Mouse (Mus musculus) liver, embryonic 15.5 days (tissue): ENCODE results near the gene Pls1. TPM values are rescaled to one million over a fixed set of nuclear protein-coding genes. Genes with fewer than 3 reads are reported as not detected.

ENCODE experiments used
- ATAC-seq: fragments of 200-750 bp; cut with Nextera tagmentation; 2 replicates; pipeline ENCODE4 v1.8.0; 2017; ENCODE audit warnings: moderate number of reproducible peaks, mild to moderate bottlenecking, moderate library complexity; ENCODE audit not compliant: insufficient read depth
- H3K27ac ChIP-seq: fragments of 300-500 bp; sonication (generic); replicated peaks from 2 replicates; pipeline ENCODE4 v1.5.1; 2015; ENCODE audit warnings: mild to moderate bottlenecking, inconsistent platforms
- H3K27me3 ChIP-seq: fragments of 300-500 bp; sonication (generic); 2 replicates; pipeline ENCODE4 v1.6.1; 2015; ENCODE audit warnings: mild to moderate bottlenecking, inconsistent platforms
- H3K36me3 ChIP-seq: fragments of 300-500 bp; sonication (generic); replicated peaks from 2 replicates; pipeline ENCODE4 v1.6.1; 2015; ENCODE audit warnings: moderate library complexity, mild to moderate bottlenecking, inconsistent platforms
- H3K4me1 ChIP-seq: fragments of 300-500 bp; sonication (generic); replicated peaks from 2 replicates; pipeline ENCODE4 v1.6.1; 2015; ENCODE audit warnings: inconsistent platforms
- H3K4me2 ChIP-seq: fragments of 300-500 bp; sonication (generic); 2 replicates; pipeline ENCODE4 v1.6.1; 2015; ENCODE audit warnings: moderate library complexity, mild to moderate bottlenecking, inconsistent platforms
- H3K4me3 ChIP-seq: fragments of 300-500 bp; sonication (generic); replicated peaks from 2 replicates; pipeline ENCODE4 v1.5.1; 2015; ENCODE audit warnings: mild to moderate bottlenecking, inconsistent platforms
- H3K9ac ChIP-seq: fragments of 300-500 bp; sonication (generic); 2 replicates; pipeline ENCODE4 v1.6.1; 2015; ENCODE audit warnings: moderate library complexity, mild to moderate bottlenecking, inconsistent platforms
- H3K9me3 ChIP-seq: fragments of 300-500 bp; sonication (generic); replicated peaks from 2 replicates; pipeline ENCODE4 v1.6.1; 2016; ENCODE audit warnings: inconsistent platforms
- WGBS: fragments of 180-500 bp; shearing (Covaris S2); methylation state at CpG from one replicate; pipeline ENCODE4 v1.1.7; 2015; ENCODE audit warnings: mixed read lengths; ENCODE audit not compliant: insufficient replicate concordance; 5-methylcytosine and 5-hydroxymethylcytosine counted together
- polyA plus RNA-seq: library from polyadenylated mRNA; unstranded; fragments of >200 nt; fragmentation: Nextera tagmentation; extraction: Ambion mirVana; gene quantifications from 2 replicates; pipeline ENCODE4 v1.2.1, GENCODE M21; 2015

Pls1 gene
- polyA plus RNA-seq, 1 experiment from 2014 or later, result 14.9 TPM

DNA sequence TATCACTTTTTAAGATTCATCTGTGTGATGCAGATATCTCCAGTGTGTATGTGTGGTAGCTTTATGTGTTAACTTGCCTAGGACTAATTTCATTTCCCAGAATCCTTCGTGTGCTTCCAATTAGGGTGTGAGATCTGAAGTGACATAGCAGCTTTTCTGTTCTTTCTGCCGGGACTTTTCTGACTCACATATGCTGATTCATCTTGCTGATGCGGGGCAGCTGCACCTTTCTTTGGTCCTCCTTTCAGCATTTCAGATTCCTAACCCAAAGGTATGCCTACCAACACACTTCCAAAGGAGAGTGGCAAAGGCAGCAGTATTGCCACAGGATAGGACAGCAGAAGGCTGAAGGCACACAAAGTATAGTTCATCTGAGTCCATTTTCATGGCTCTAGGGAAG is 141.0 kb downstream of the Pls1 start:
- Histone ChIP-seq H3K27me3 (no peaks in the 10 kb centered on the region), H3K36me3 (no peaks in the 10 kb centered on the region), H3K27ac (no peak overlapping the region), H3K9me3 (no peaks in the 10 kb centered on the region), H3K9ac (no peak overlapping the region), H3K4me2 (no peak overlapping the region), H3K4me3 (no peak overlapping the region), H3K4me1 (no peaks in the 10 kb centered on the region)
- WGBS, result 37% methylated on average over 3 of the region's 3 CpGs
- no peak for ATAC-seq

Other genes starting within 250 kb of the Pls1 start
- gene Pcolce2, start 207.7 kb downstream of the Pls1 start, polyA plus RNA-seq, result 5.9 and 6.2 TPM in 2 replicates
- 0.46 and 0.55 TPM in 2 replicates for gene Trpc1, start 94.9 kb downstream of the Pls1 start, polyA plus RNA-seq
- gene Atr, start 12.3 kb upstream of the Pls1 start, polyA plus RNA-seq, result 3.1 and 4.0 TPM in 2 replicates
- 5.1 and 5.6 TPM in 2 replicates for gene Xrn1, start 109.4 kb upstream of the Pls1 start, polyA plus RNA-seq